Mouse (Mus musculus): ENCODE results near the gene Dcn. TPM values are rescaled to one million over a fixed set of nuclear protein-coding genes. Genes with fewer than 3 reads are reported as not detected.

The Dcn gene
- polyA plus RNA-seq, 1 experiment from 2014 or later, result 70.9 TPM

DNA sequence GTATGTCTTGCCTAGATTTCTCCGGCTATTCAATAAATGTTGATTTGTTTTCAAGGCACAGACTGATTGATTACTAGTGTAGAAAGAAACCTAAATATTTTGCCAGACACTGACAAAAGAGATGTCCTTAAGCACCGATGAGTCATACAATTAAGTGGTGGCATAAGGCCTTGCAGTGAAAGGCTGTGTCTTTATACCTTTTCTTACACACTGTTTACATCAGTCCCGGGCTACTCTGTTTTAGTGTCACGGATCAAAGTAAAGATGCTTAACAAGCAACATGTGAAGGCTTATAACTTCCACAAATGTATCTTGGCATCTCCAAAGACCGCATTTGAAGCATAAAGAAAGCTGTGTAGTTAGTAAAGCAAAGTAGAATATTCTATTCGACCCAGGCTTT, 3.9 kb upstream of the Dcn start:
- WGBS (ENCODE audit: insufficient replicate concordance), result 49% methylated on average over 6 of the region's 6 CpGs
- H3K9ac ChIP-seq (ENCODE audit: low read depth, low read length), result no peak overlapping the region
- no peak overlapping the region for H3K27ac ChIP-seq (ENCODE audit: low read length)

DNA sequence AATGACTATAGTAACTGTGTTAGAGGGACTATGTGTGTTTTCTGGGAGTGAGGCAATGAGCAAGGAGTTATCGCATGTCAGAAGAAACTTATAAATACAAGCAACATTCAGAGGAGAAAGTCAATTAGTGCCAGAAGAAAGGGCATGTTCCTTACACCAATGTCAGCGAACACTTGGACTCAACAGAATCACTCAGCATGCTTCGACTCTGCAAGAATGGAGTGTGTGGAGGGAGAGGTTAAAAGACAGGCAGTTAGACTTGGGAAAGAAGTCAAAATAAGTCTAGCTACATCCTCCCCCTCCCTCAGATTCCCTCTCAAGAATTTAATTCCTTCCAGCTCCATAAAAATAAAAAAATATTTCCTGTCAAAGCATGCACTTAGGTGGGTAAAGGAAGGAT, 1.1 kb upstream of the Dcn start:
- no peaks in the 10 kb centered on the region for H3K4me1 ChIP-seq (ENCODE audit: control insufficient read depth, low read depth, low read length)
- WGBS (ENCODE audit: insufficient replicate concordance), result 59% methylated on average over 3 of the region's 3 CpGs
- no peaks in the 10 kb centered on the region for H3K36me3 ChIP-seq (ENCODE audit: control insufficient read depth, insufficient read depth)
- no peak for ATAC-seq (ENCODE audit: low read depth)
- H3K4me3 ChIP-seq (ENCODE audit: low read depth, low read length), result no peak overlapping the region
- H3K9ac ChIP-seq (ENCODE audit: low read depth, low read length), result no peak overlapping the region
- H3K27ac ChIP-seq (ENCODE audit: low read length), result no peak overlapping the region
- no peaks in the 10 kb centered on the region for H3K9me3 ChIP-seq (replicated peaks; ENCODE audit: control insufficient read depth, low read length)
- no peaks in the 10 kb centered on the region for H3K27me3 ChIP-seq (ENCODE audit: control insufficient read depth, insufficient read depth, low read depth, low read length)
- H3K4me2 ChIP-seq (ENCODE audit: low read depth, low read length), result no peak overlapping the region

More for the DNA sequence above, 3.9 kb upstream of the Dcn start:
- Histone ChIP-seq H3K9me3 (replicated peaks; ENCODE audit: control insufficient read depth, low read length) (no peaks in the 10 kb centered on the region), H3K4me1 (ENCODE audit: control insufficient read depth, low read depth, low read length) (no peaks in the 10 kb centered on the region), H3K4me2 (ENCODE audit: low read depth, low read length) (no peak overlapping the region), H3K27me3 (ENCODE audit: control insufficient read depth, insufficient read depth, low read depth, low read length) (no peaks in the 10 kb centered on the region), H3K36me3 (ENCODE audit: control insufficient read depth, insufficient read depth) (no peaks in the 10 kb centered on the region), H3K4me3 (ENCODE audit: low read depth, low read length) (no peak overlapping the region)
- no peak for ATAC-seq (ENCODE audit: low read depth)

DNA sequence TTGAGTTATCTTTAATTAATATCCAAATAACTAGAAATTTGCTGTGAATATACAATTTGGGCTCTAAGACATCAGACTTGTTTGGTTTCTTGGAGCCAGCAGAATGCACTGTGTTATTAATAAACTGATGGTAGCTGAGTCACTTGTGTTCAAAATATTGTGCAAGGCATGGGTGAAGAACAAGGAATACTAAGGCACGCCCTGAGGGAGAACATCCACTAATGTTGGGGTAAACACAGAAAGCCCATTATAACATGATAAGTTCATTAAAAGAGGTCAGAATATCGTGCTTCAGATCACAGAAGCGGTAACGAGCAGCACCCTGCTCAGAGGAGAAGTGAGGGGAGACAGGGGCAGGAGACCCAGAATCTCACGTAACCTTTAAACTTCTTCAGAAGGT, 2.7 kb downstream of the Dcn start:
- Histone ChIP-seq H3K36me3 (ENCODE audit: control insufficient read depth, insufficient read depth) (no peaks in the 10 kb centered on the region), H3K27me3 (ENCODE audit: control insufficient read depth, insufficient read depth, low read depth, low read length) (no peaks in the 10 kb centered on the region), H3K9ac (ENCODE audit: low read depth, low read length) (no peak overlapping the region), H3K27ac (ENCODE audit: low read length) (no peak overlapping the region), H3K4me3 (ENCODE audit: low read depth, low read length) (no peak overlapping the region), H3K4me2 (ENCODE audit: low read depth, low read length) (no peak overlapping the region), H3K4me1 (ENCODE audit: control insufficient read depth, low read depth, low read length) (no peaks in the 10 kb centered on the region), H3K9me3 (replicated peaks; ENCODE audit: control insufficient read depth, low read length) (no peaks in the 10 kb centered on the region)
- no peak for ATAC-seq (ENCODE audit: low read depth)
- WGBS (ENCODE audit: insufficient replicate concordance), result 62% methylated on average over 5 of the region's 5 CpGs

DNA sequence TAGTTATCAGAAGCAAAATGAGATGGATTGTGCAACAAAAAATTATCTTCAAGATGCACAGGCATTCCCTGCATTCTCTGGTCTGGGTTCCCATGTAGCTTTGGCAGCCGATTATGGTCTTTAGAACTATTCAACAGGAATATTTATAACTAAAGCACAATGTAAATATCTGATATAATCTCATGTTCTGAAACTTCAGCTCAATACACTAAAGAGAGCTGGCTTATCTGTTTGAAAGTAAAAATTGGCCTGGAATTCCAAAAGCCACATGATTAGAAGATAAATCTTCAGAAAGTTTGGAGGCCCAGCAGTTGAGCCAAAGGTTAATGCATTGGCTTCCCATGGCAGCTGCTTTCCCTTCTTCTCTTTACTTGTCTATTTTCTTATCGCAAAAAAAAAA, 4.6 kb downstream of the Dcn start:
- no peaks in the 10 kb centered on the region for H3K36me3 ChIP-seq (ENCODE audit: control insufficient read depth, insufficient read depth)
- H3K27ac ChIP-seq (ENCODE audit: low read length), result no peak overlapping the region
- H3K4me1 ChIP-seq (ENCODE audit: control insufficient read depth, low read depth, low read length), result no peaks in the 10 kb centered on the region
- no peak overlapping the region for H3K9ac ChIP-seq (ENCODE audit: low read depth, low read length)
- WGBS (ENCODE audit: insufficient replicate concordance), result 42% methylated on average over 2 of the region's 2 CpGs
- no peak overlapping the region for H3K4me3 ChIP-seq (ENCODE audit: low read depth, low read length)
- ATAC-seq (ENCODE audit: low read depth), result no peak
- no peaks in the 10 kb centered on the region for H3K27me3 ChIP-seq (ENCODE audit: control insufficient read depth, insufficient read depth, low read depth, low read length)
- no peak overlapping the region for H3K4me2 ChIP-seq (ENCODE audit: low read depth, low read length)
- H3K9me3 ChIP-seq (replicated peaks; ENCODE audit: control insufficient read depth, low read length), result no peaks in the 10 kb centered on the region

DNA sequence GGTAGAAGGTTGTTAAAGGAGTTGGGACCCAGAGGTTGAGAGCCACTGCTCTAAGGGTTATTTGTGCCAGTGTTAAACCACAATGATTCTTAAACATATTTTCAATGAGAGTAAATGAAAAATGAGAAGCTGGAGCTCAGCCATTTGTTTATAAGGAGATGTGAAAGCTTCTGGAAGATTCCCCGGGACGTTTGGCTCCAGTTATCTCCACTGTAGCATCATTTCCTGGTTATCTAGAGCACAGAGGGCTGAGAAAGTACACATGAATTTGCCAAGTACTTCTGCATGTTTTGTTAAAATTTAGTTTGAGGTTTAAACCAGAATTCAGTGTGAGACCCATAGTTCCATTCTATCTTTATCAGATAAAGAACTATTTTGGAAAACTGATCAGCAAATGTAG, 5.7 kb downstream of the Dcn start:
- Histone ChIP-seq H3K27me3 (ENCODE audit: control insufficient read depth, insufficient read depth, low read depth, low read length) (no peaks in the 10 kb centered on the region), H3K4me1 (ENCODE audit: control insufficient read depth, low read depth, low read length) (no peaks in the 10 kb centered on the region), H3K4me2 (ENCODE audit: low read depth, low read length) (no peak overlapping the region), H3K27ac (ENCODE audit: low read length) (no peak overlapping the region), H3K9me3 (replicated peaks; ENCODE audit: control insufficient read depth, low read length) (no peaks in the 10 kb centered on the region), H3K4me3 (ENCODE audit: low read depth, low read length) (no peak overlapping the region), H3K9ac (ENCODE audit: low read depth, low read length) (no peak overlapping the region), H3K36me3 (ENCODE audit: control insufficient read depth, insufficient read depth) (no peaks in the 10 kb centered on the region)
- no peak for ATAC-seq (ENCODE audit: low read depth)
- WGBS (ENCODE audit: insufficient replicate concordance), result 41% methylated on average over 2 of the region's 2 CpGs

DNA sequence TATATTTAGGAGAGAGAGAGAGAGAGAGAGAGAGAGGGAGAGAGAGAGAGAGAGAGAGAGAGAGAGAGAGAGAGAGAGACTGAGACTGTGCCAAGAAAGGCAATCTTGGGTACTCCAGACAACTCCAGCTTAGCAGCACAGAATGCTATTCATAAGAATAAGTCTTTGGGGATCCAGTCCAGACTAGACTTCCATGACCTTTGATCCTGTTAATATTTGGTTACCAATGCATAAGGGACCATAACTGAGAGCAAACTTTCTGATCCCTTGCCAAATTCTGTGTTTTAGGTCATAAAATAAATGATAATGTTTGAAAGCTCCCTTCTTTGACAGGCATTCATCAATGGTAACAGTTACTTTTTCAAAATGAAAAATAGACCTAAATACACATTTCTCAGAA, 6.7 kb downstream of the Dcn start:
- H3K4me1 ChIP-seq (ENCODE audit: control insufficient read depth, low read depth, low read length), result no peaks in the 10 kb centered on the region
- no peaks in the 10 kb centered on the region for H3K27me3 ChIP-seq (ENCODE audit: control insufficient read depth, insufficient read depth, low read depth, low read length)
- H3K27ac ChIP-seq (ENCODE audit: low read length), result no peak overlapping the region

DNA sequence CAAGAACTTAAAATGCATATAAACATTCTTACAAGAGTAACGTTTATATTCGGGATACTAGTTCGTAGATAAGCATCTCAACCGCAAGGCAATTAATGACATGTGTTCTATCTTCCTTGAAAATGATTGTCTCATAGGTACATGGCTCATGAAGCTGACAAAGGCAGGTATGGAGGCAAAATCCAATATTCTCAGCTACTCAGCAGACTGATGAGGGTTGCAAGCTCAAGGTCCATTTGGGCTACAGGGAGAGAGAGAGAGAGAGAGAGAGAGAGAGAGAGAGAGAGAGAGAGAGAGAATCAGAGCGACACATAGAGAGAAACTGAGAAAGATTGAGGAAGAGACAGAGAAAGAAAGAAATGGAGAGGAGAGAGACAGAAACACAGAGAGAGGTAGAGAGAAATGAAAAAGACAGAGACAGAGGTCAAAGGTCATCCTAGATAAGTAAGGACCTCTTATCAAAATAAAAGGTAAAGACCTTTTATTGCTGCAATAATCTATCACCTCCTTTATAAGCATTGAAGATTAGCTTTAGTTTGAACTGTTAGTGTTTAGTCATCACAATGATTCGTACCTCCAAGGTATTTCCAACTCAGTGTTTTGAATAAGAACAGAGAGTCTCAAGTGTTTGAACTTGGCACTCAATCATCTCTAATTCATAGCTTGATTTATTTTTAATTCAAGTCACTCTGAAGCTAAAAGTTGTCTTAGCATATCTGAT, 8.0 kb downstream of the Dcn start:
- Histone ChIP-seq H3K36me3 (ENCODE audit: control insufficient read depth, insufficient read depth) (no peaks in the 10 kb centered on the region), H3K9ac (ENCODE audit: low read depth, low read length) (no peak overlapping the region)
- ATAC-seq (ENCODE audit: low read depth), result no peak

More for the DNA sequence above, 6.7 kb downstream of the Dcn start:
- Histone ChIP-seq H3K9ac (ENCODE audit: low read depth, low read length) (no peak overlapping the region), H3K36me3 (ENCODE audit: control insufficient read depth, insufficient read depth) (no peaks in the 10 kb centered on the region), H3K4me2 (ENCODE audit: low read depth, low read length) (no peak overlapping the region), H3K4me3 (ENCODE audit: low read depth, low read length) (no peak overlapping the region), H3K9me3 (replicated peaks; ENCODE audit: control insufficient read depth, low read length) (no peaks in the 10 kb centered on the region)
- no peak for ATAC-seq (ENCODE audit: low read depth)

DNA sequence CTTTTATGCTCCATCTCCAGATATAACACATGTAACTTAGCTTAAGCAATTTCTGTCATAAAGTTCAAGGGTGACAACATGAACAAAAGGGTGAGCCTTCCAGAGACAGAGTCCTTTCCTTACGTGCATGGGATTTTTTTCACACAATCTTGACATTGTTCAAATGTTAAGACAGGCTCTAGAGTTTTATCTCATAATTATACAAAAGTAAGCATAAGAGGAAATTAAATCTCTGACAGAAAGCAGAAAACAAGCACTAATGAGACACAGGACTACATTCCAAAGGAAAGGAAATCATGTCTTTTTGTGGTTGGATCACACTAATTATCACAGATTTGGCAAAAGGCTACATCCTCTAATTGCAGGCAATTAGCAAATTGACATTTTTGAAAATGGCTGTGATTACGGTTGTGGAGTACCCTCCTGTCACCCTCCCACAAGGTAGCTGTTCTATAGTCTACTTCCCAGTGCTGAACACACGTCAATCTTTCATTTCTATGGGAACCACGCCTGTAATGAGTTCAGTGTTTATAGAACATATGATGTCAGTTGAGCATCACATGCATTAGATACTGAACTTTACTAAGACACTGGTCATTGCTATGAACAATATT, 13.1 kb downstream of the Dcn start:
- 48% methylated on average over 4 of the region's 4 CpGs for WGBS (ENCODE audit: insufficient replicate concordance)
- Histone ChIP-seq H3K4me3 (ENCODE audit: low read depth, low read length) (no peak overlapping the region), H3K27ac (ENCODE audit: low read length) (no peak overlapping the region), H3K27me3 (ENCODE audit: control insufficient read depth, insufficient read depth, low read depth, low read length) (no peaks in the 10 kb centered on the region), H3K4me1 (ENCODE audit: control insufficient read depth, low read depth, low read length) (no peaks in the 10 kb centered on the region), H3K9me3 (replicated peaks; ENCODE audit: control insufficient read depth, low read length) (no peaks in the 10 kb centered on the region), H3K9ac (ENCODE audit: low read depth, low read length) (no peak overlapping the region), H3K4me2 (ENCODE audit: low read depth, low read length) (no peak overlapping the region), H3K36me3 (ENCODE audit: control insufficient read depth, insufficient read depth) (no peaks in the 10 kb centered on the region)
- no peak for ATAC-seq (ENCODE audit: low read depth)

More for the DNA sequence above, 8.0 kb downstream of the Dcn start:
- H3K4me3 ChIP-seq (ENCODE audit: low read depth, low read length), result no peak overlapping the region
- H3K4me1 ChIP-seq (ENCODE audit: control insufficient read depth, low read depth, low read length), result no peaks in the 10 kb centered on the region
- H3K27ac ChIP-seq (ENCODE audit: low read length), result no peak overlapping the region
- 69% methylated on average over 6 of the region's 6 CpGs for WGBS (ENCODE audit: insufficient replicate concordance)
- H3K27me3 ChIP-seq (ENCODE audit: control insufficient read depth, insufficient read depth, low read depth, low read length), result no peaks in the 10 kb centered on the region
- H3K9me3 ChIP-seq (replicated peaks; ENCODE audit: control insufficient read depth, low read length), result no peaks in the 10 kb centered on the region
- H3K4me2 ChIP-seq (ENCODE audit: low read depth, low read length), result no peak overlapping the region

DNA sequence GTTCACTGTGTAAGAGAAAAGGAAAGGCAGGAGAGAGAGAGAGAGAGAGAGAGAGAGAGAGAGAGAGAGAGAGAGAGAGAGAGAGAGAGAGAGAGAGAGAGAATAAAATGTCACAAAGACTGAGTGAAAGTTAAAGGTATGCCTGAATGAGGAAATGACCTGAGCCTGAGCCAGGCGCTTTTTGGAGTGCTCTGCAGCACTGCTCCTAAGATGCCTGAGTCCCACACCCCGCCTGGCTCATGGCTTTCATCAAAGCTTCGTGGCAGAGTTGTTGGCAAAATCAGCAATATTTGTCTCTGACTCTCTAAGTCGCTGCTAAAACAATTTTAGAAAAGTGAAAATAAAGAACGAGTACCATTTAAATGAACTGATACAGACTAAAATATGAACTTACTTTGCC, 18.2 kb downstream of the Dcn start:
- Histone ChIP-seq H3K36me3 (ENCODE audit: control insufficient read depth, insufficient read depth) (no peaks in the 10 kb centered on the region), H3K27me3 (ENCODE audit: control insufficient read depth, insufficient read depth, low read depth, low read length) (no peaks in the 10 kb centered on the region), H3K4me2 (ENCODE audit: low read depth, low read length) (no peak overlapping the region), H3K9me3 (replicated peaks; ENCODE audit: control insufficient read depth, low read length) (no peaks in the 10 kb centered on the region), H3K4me3 (ENCODE audit: low read depth, low read length) (no peak overlapping the region), H3K4me1 (ENCODE audit: control insufficient read depth, low read depth, low read length) (no peaks in the 10 kb centered on the region), H3K9ac (ENCODE audit: low read depth, low read length) (no peak overlapping the region), H3K27ac (ENCODE audit: low read length) (no peak overlapping the region)
- WGBS (ENCODE audit: insufficient replicate concordance), result 38% methylated on average over 5 of the region's 5 CpGs
- no peak for ATAC-seq (ENCODE audit: low read depth)
